ENCODE assay signal across 16 mouse cellular contexts in the genomic region with DNA sequence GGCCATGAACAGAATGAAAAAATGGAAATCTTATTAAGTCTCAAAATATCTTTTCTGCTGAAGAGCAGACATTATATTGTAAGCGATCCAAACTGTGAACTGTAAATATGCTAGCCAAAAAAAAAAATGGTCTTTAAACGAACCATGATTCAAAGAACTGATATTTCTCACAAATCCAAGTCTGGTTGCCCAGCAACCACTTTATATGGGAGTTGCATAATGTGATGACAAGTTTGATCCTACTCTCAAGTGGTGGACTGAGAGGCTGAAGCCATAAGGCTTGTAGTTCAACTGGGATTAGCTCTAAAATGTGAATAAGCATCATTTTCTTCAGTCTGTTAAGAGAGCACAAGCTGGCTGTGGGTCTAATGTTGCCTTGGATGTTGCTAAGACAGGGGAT.
"Had no signal": no experiment of that assay in that cellular context is flagged by ENCODE, and none has a peak within 500 bp of the region (broad histone marks: within the 10 kb centered on the region; RNA-seq: fewer than 3 reads in every experiment).

No protein-coding gene starts in this region.

- H3K4me1 ChIP-seq: liver, embryonic 13.5 days; stomach, embryonic 15.5 days had no signal

- H3K36me3 ChIP-seq: liver, embryonic 13.5 days; stomach, embryonic 15.5 days had no signal

- H3K27me3 ChIP-seq: liver, embryonic 13.5 days; stomach, embryonic 15.5 days had no signal

- H3K9me3 ChIP-seq: liver, embryonic 13.5 days; stomach, embryonic 15.5 days had no signal

- H3K27ac ChIP-seq: liver, embryonic 13.5 days; stomach, embryonic 15.5 days had no signal

- DNase-seq: kidney, adult 18-20 months; kidney, adult 9 months; kidney, postnatal 14 days; kidney, postnatal 4 days; layer of hippocampus, postnatal 36 days; liver, embryonic 13.5 days; lung, adult 2 months; lung, postnatal 14 days; lung, postnatal 4 days; midbrain, embryonic 14.5 days; right cerebral cortex, postnatal 14 days; spleen, adult 18-20 months; thymus, adult 18-20 months; thymus, postnatal 36 days had no signal

- H3K4me2 ChIP-seq: liver, embryonic 13.5 days; midbrain, embryonic 11.5 days; stomach, embryonic 15.5 days had no signal

- H3K9ac ChIP-seq: liver, embryonic 13.5 days; stomach, embryonic 15.5 days had no signal

- H3K4me3 ChIP-seq: liver, embryonic 13.5 days; stomach, embryonic 15.5 days had no signal
